ENCODE assay signal across 13 mouse cellular contexts in genomic region chr4:81825966-81826365, GRCm38 (mm10).
"Had no signal": no experiment of that assay in that cellular context is flagged by ENCODE, and none has a peak within 500 bp of the region (broad histone marks: within the 10 kb centered on the region; RNA-seq: fewer than 3 reads in every experiment).

No protein-coding gene starts in this region.

- H3K36me3 ChIP-seq: limb, embryonic 15.5 days; liver, embryonic 12.5 days; midbrain, embryonic 10.5 days; neural tube, embryonic 15.5 days had no signal

- H3K27me3 ChIP-seq: limb, embryonic 15.5 days; liver, embryonic 12.5 days; neural tube, embryonic 15.5 days had no signal

- H3K9ac ChIP-seq: limb, embryonic 15.5 days; liver, embryonic 12.5 days; neural tube, embryonic 15.5 days had no signal

- ATAC-seq: liver, embryonic 12.5 days had no signal

- H3K4me2 ChIP-seq: limb, embryonic 15.5 days; liver, embryonic 12.5 days; neural tube, embryonic 15.5 days had no signal

- H3K9me3 ChIP-seq: limb, embryonic 15.5 days; liver, embryonic 12.5 days; midbrain, embryonic 10.5 days; neural tube, embryonic 15.5 days had no signal

- H3K4me3 ChIP-seq: left cerebral cortex, adult 2 months; limb, embryonic 15.5 days; liver, embryonic 12.5 days; midbrain, embryonic 10.5 days; myocyte; neural tube, embryonic 15.5 days had no signal

- H3K27ac ChIP-seq: left cerebral cortex, adult 2 months; limb, embryonic 15.5 days; liver, embryonic 12.5 days; midbrain, embryonic 10.5 days; neural tube, embryonic 15.5 days had no signal

- DNase-seq: kidney, adult 8-10 months; kidney, postnatal 25 days; lung, postnatal 4 days; midbrain, embryonic 14.5 days; right cerebral cortex, adult 18-20 months; right cerebral cortex, postnatal 25 days; thymus, postnatal 36 days had no signal

- H3K4me1 ChIP-seq: liver, embryonic 12.5 days; midbrain, embryonic 10.5 days; neural tube, embryonic 15.5 days had no signal
